Mouse (Mus musculus) MEL (cell line): ENCODE data around the gene Cldn13. TPM values are rescaled to one million over a fixed set of nuclear protein-coding genes. Genes with fewer than 3 reads are reported as not detected.

Experiments
- DNase-seq: peaks from one replicate; pipeline ENCODE4 v3.0.0; 2011; ENCODE audit warnings: low read depth, low spot score
- H3K27ac ChIP-seq: 2 replicates; pipeline ENCODE4 v1.5.1; 2012; ENCODE audit warnings: low read depth, mild to moderate bottlenecking, control low read depth, low read length, moderate library complexity; ENCODE audit not compliant: control insufficient read depth
- H3K27me3 ChIP-seq, 2 experiments: fragments of 150-350 bp in 1 of 2; sonication (generic) in 1 of 2; 2 replicates each; pipeline ENCODE4 v1.6.1; 2012; ENCODE audit warnings: low read length in 2 of 2, mild to moderate bottlenecking in 2 of 2, improper control_type of control experiment in 1 of 2, moderate library complexity in 1 of 2; ENCODE audit not compliant: insufficient read depth in 2 of 2, control insufficient read depth in 1 of 2
- H3K36me3 ChIP-seq, 2 experiments: 2 replicates each; pipeline ENCODE4 v1.6.1; 2012 to 2014; ENCODE audit warnings: low read length in 2 of 2, improper control_type of control experiment in 1 of 2, inconsistent platforms in 1 of 2, mild to moderate bottlenecking in 1 of 2; ENCODE audit not compliant: insufficient read depth in 2 of 2, control insufficient read depth in 1 of 2
- H3K4me1 ChIP-seq, 2 experiments: fragments of 150-350 bp in 1 of 2; sonication (generic) in 1 of 2; 2 replicates each; pipeline ENCODE4 v1.6.1; 2012; ENCODE audit warnings: low read length in 2 of 2, improper control_type of control experiment in 1 of 2, mild to moderate bottlenecking in 1 of 2; ENCODE audit not compliant: insufficient read depth in 2 of 2, control insufficient read depth in 1 of 2
- H3K4me3 ChIP-seq, 2 experiments: fragments of 150-350 bp in 1 of 2; sonication (generic) in 1 of 2; 2 replicates each; pipeline ENCODE4 v1.5.1; 2012; ENCODE audit warnings: low read depth in 2 of 2, low read length in 2 of 2, mild to moderate bottlenecking in 2 of 2, moderate library complexity in 2 of 2, control low read depth in 1 of 2, improper control_type of control experiment in 1 of 2; ENCODE audit not compliant: control insufficient read depth in 1 of 2, insufficient read depth in 1 of 2
- H3K79me2 ChIP-seq: 2 replicates; pipeline ENCODE4 v1.6.1; 2012; ENCODE audit warnings: mild to moderate bottlenecking, low read length, moderate library complexity; ENCODE audit not compliant: control insufficient read depth, poor library complexity, insufficient read depth
- H3K9ac ChIP-seq: 2 replicates; pipeline ENCODE4 v1.6.1; 2012; ENCODE audit warnings: low read depth, mild to moderate bottlenecking, control low read depth, low read length, moderate library complexity; ENCODE audit not compliant: control insufficient read depth, poor library complexity, severe bottlenecking
- H3K9me3 ChIP-seq: fragments of 150-350 bp; sonication (generic); replicated peaks from 2 replicates; pipeline ENCODE4 v1.6.1; 2012; ENCODE audit warnings: mild to moderate bottlenecking, low read length, improper control_type of control experiment, moderate library complexity; ENCODE audit not compliant: insufficient read depth
- BHLHE40 ChIP-seq: IDR thresholded peaks from 2 replicates; pipeline ENCODE4 v1.6.1; 2012; ENCODE audit warnings: low read depth, mild to moderate bottlenecking, inconsistent platforms, low read length, improper control_type of control experiment, borderline replicate concordance
- CHD1 ChIP-seq: IDR thresholded peaks from 2 replicates; pipeline ENCODE4 v1.6.1; 2012; ENCODE audit warnings: low read depth, mild to moderate bottlenecking, inconsistent platforms, low read length, improper control_type of control experiment
- CHD2 ChIP-seq: IDR thresholded peaks from 2 replicates; pipeline ENCODE4 v1.6.1; 2011; ENCODE audit warnings: low read length, improper control_type of control experiment
- CTCF ChIP-seq, 3 experiments: IDR thresholded peaks in 2 of 3; conservative IDR thresholded peaks in 1 of 3; 2 replicates each; pipeline ENCODE4 v1.5.1; 2011 to 2012; ENCODE audit warnings: low read length in 3 of 3, low read depth in 2 of 3, mild to moderate bottlenecking in 2 of 3, improper control_type of control experiment in 1 of 3, inconsistent platforms in 1 of 3, mixed read lengths in 1 of 3, moderate library complexity in 1 of 3; ENCODE audit not compliant: control insufficient read depth in 1 of 3, insufficient read depth in 1 of 3, poor library complexity in 1 of 3, severe bottlenecking in 1 of 3
- ELF1 ChIP-seq: IDR thresholded peaks from 2 replicates; pipeline ENCODE4 v1.6.1; 2014; ENCODE audit warnings: low read depth, mild to moderate bottlenecking, inconsistent platforms, low read length, improper control_type of control experiment, moderate library complexity
- EP300 ChIP-seq, 2 experiments: IDR thresholded peaks; 2 replicates each; pipeline ENCODE4 v1.6.1; 2011; ENCODE audit warnings: improper control_type of control experiment in 2 of 2, low read length in 2 of 2, low read depth in 1 of 2, mild to moderate bottlenecking in 1 of 2
- KAT2A ChIP-seq: conservative IDR thresholded peaks from 2 replicates; pipeline ENCODE4 v1.6.1; 2012; ENCODE audit warnings: low read depth, low read length, improper control_type of control experiment, inconsistent platforms
- MAFK ChIP-seq: IDR thresholded peaks from 2 replicates; pipeline ENCODE4 v1.6.1; 2011; ENCODE audit warnings: low read depth, mild to moderate bottlenecking, low read length, improper control_type of control experiment, borderline replicate concordance
- MAX ChIP-seq: IDR thresholded peaks from 2 replicates; pipeline ENCODE4 v1.6.1; 2011; ENCODE audit warnings: low read length, improper control_type of control experiment
- MEF2A ChIP-seq: IDR thresholded peaks from 2 replicates; pipeline ENCODE4 v1.6.1; 2014; ENCODE audit warnings: low read depth, mild to moderate bottlenecking, inconsistent platforms, low read length, improper control_type of control experiment; ENCODE audit not compliant: poor library complexity, insufficient replicate concordance, severe bottlenecking; ENCODE audit errors: extremely low read depth
- MXI1 ChIP-seq: IDR thresholded peaks from 2 replicates; pipeline ENCODE4 v1.6.1; 2011; ENCODE audit warnings: mild to moderate bottlenecking, low read depth, low read length, improper control_type of control experiment
- MYB ChIP-seq: IDR thresholded peaks from 2 replicates; pipeline ENCODE4 v1.6.1; 2011; ENCODE audit warnings: mild to moderate bottlenecking, low read depth, low read length, improper control_type of control experiment
- NRF1 ChIP-seq: IDR thresholded peaks from 2 replicates; pipeline ENCODE4 v1.6.1; 2014; ENCODE audit warnings: low read depth, mild to moderate bottlenecking, inconsistent platforms, low read length, improper control_type of control experiment, moderate library complexity; ENCODE audit not compliant: poor library complexity, insufficient read depth, severe bottlenecking
- POLR2AphosphoS5 ChIP-seq: IDR thresholded peaks from 2 replicates; pipeline ENCODE4 v1.6.1; 2012; ENCODE audit warnings: low read depth, borderline replicate concordance, mild to moderate bottlenecking, inconsistent platforms, low read length, moderate library complexity, mixed read lengths
- SIN3A ChIP-seq: IDR thresholded peaks from 2 replicates; pipeline ENCODE4 v1.6.1; 2012; ENCODE audit warnings: low read length, improper control_type of control experiment, inconsistent platforms
- SMC3 ChIP-seq: IDR thresholded peaks from 2 replicates; pipeline ENCODE4 v1.6.1; 2011; ENCODE audit warnings: low read depth, low read length, improper control_type of control experiment
- TBP ChIP-seq: IDR thresholded peaks from 2 replicates; pipeline ENCODE4 v1.8.0; 2011; ENCODE audit warnings: low read depth, low read length, improper control_type of control experiment
- TCF12 ChIP-seq: IDR thresholded peaks from 2 replicates; pipeline ENCODE4 v1.6.1; 2014; ENCODE audit warnings: low read depth, mild to moderate bottlenecking, inconsistent platforms, low read length, improper control_type of control experiment, moderate library complexity
- UBTF ChIP-seq: IDR thresholded peaks from 2 replicates; pipeline ENCODE4 v1.6.1; 2012; ENCODE audit warnings: low read depth, mild to moderate bottlenecking, inconsistent platforms, low read length, improper control_type of control experiment, moderate library complexity, borderline replicate concordance; ENCODE audit not compliant: insufficient read depth
- USF1 ChIP-seq: IDR thresholded peaks from 2 replicates; pipeline ENCODE4 v1.6.1; 2014; ENCODE audit warnings: low read depth, mild to moderate bottlenecking, inconsistent platforms, low read length, improper control_type of control experiment, moderate library complexity
- USF2 ChIP-seq, 2 experiments: IDR thresholded peaks; 2 replicates each; pipeline ENCODE4 v1.6.1; 2011 to 2012; ENCODE audit warnings: improper control_type of control experiment in 2 of 2, low read length in 2 of 2, borderline replicate concordance in 1 of 2, inconsistent platforms in 1 of 2, low read depth in 1 of 2, mild to moderate bottlenecking in 1 of 2; ENCODE audit not compliant: insufficient read depth in 1 of 2
- ZC3H11A ChIP-seq: IDR thresholded peaks from 2 replicates; pipeline ENCODE4 v1.6.1; 2012; ENCODE audit warnings: low read depth, mild to moderate bottlenecking, inconsistent platforms, low read length, improper control_type of control experiment
- ZKSCAN1 ChIP-seq: IDR thresholded peaks from 2 replicates; pipeline ENCODE4 v1.6.1; 2012; ENCODE audit warnings: low read depth, mild to moderate bottlenecking, inconsistent platforms, low read length, improper control_type of control experiment, moderate library complexity
- polyA plus RNA-seq, 2 experiments: library from polyadenylated mRNA; stranded (reverse) in 1 of 2; unstranded in 1 of 2; fragments of >175 nt in 1 of 2; fragments of >200 nt in 1 of 2; gene quantifications; 2 replicates each; pipeline versions ENCODE4 v1.2.1 to v1.2.4; 2012; ENCODE audit warnings: low replicate concordance in 2 of 2, low read depth in 1 of 2; ENCODE audit not compliant: insufficient read length in 2 of 2, insufficient read depth in 1 of 2, missing spikeins in 1 of 2
- total RNA-seq: library from RNA; depleted of rRNA; stranded (reverse); fragments of 300-350 nt; gene quantifications from 2 replicates; pipeline ENCODE4 v1.2.3, GENCODE M21; 2012

Cldn13 gene
- total and polyA plus RNA-seq, 3 experiments: 5.7 to 13.1 TPM; not detected in 1

GRCm38 (mm10) chr5:134867320-134868144 lies 47.8 kb downstream of the Cldn13 start:
- Histone ChIP-seq H3K27me3 (peaks cover 0 to 4% of the 10 kb centered on the region in 2 experiments; a peak in 3 of 4 replicates), H3K79me2 (no peaks in the 10 kb centered on the region), H3K36me3 (no peaks in the 10 kb centered on the region), H3K9ac (no peak overlapping the region), H3K9me3 (no peaks in the 10 kb centered on the region), H3K4me3 (no peak overlapping the region), H3K4me1 (no peaks in the 10 kb centered on the region), H3K27ac (no peak overlapping the region)
- TF ChIP-seq TBP: no peak
- no peak for TF ChIP-seq SMC3
- no peak for TF ChIP-seq ZC3H11A
- TF ChIP-seq TCF12: no peak
- no peak for TF ChIP-seq CTCF (IDR thresholded peaks at IDR 0.05 in 2 of 3, conservative IDR thresholded peaks at IDR 0.05 in 1 of 3; ENCODE audit: control insufficient read depth in 1 of 3, insufficient read depth in 1 of 3, low read depth in 2 of 3, low read length in 3 of 3, poor library complexity in 1 of 3, severe bottlenecking in 1 of 3)
- TF ChIP-seq MAFK: no peak
- TF ChIP-seq CHD2: no peak
- TF ChIP-seq SIN3A: no peak
- no peak for TF ChIP-seq USF2 (IDR thresholded peaks at IDR 0.05; ENCODE audit: borderline replicate concordance in 1 of 2, insufficient read depth in 1 of 2, low read depth in 1 of 2, low read length in 2 of 2)
- TF ChIP-seq CHD1: no peak
- no peak for TF ChIP-seq MXI1
- no peak for TF ChIP-seq MAX
- TF ChIP-seq MYB: no peak
- no peak for TF ChIP-seq EP300 (IDR thresholded peaks at IDR 0.05; ENCODE audit: low read depth in 1 of 2, low read length in 2 of 2)
- no peak for TF ChIP-seq BHLHE40
- TF ChIP-seq ELF1: no peak
- TF ChIP-seq USF1: no peak
- TF ChIP-seq ZKSCAN1: no peak
- TF ChIP-seq UBTF: no peak
- TF ChIP-seq POLR2AphosphoS5: no peak
- DNase-seq: no peak

GRCm38 (mm10) chr5:134865158-134865557 lies 50.2 kb downstream of the Cldn13 start:
- Histone ChIP-seq H3K27me3 (peaks cover 0 to 4% of the 10 kb centered on the region in 2 experiments; a peak in 3 of 4 replicates), H3K4me1 (no peaks in the 10 kb centered on the region), H3K9me3 (no peaks in the 10 kb centered on the region), H3K27ac (no peak overlapping the region), H3K36me3 (no peaks in the 10 kb centered on the region), H3K79me2 (no peaks in the 10 kb centered on the region), H3K4me3 (no peak overlapping the region), H3K9ac (no peak overlapping the region)
- DNase-seq: no peak
- no peak for TF ChIP-seq TBP
- no peak for TF ChIP-seq POLR2AphosphoS5
- no peak for TF ChIP-seq CTCF (IDR thresholded peaks at IDR 0.05 in 2 of 3, conservative IDR thresholded peaks at IDR 0.05 in 1 of 3; ENCODE audit: control insufficient read depth in 1 of 3, insufficient read depth in 1 of 3, low read depth in 2 of 3, low read length in 3 of 3, poor library complexity in 1 of 3, severe bottlenecking in 1 of 3)
- no peak for TF ChIP-seq MEF2A
- no peak for TF ChIP-seq CHD1
- no peak for TF ChIP-seq SMC3
- TF ChIP-seq NRF1: no peak
- TF ChIP-seq MXI1: no peak
- TF ChIP-seq KAT2A: no peak
